Mouse (Mus musculus) intestine, postnatal 0 days (tissue): ENCODE data around the gene Zfp109. TPM values are rescaled to one million over a fixed set of nuclear protein-coding genes. Genes with fewer than 3 reads are reported as not detected.

ENCODE experiments used
- ATAC-seq: fragments of 200-750 bp; cut with Nextera tagmentation; 2 replicates; pipeline ENCODE4 v1.8.0; 2017; ENCODE audit warnings: mild to moderate bottlenecking, moderate TSS enrichment, moderate library complexity
- H3K27ac ChIP-seq: fragments of 300-500 bp; sonication (generic); 2 replicates; pipeline ENCODE4 v1.5.1; 2014; ENCODE audit warnings: mild to moderate bottlenecking, low read depth, low read length, moderate library complexity
- H3K27me3 ChIP-seq: fragments of 300-500 bp; sonication (generic); replicated peaks from 2 replicates; pipeline ENCODE4 v1.6.1; 2014; ENCODE audit warnings: low read length, mixed read lengths; ENCODE audit not compliant: control insufficient read depth, insufficient read depth
- H3K36me3 ChIP-seq: fragments of 300-500 bp; sonication (generic); 2 replicates; pipeline ENCODE4 v1.6.1; 2014; ENCODE audit warnings: mild to moderate bottlenecking, moderate library complexity; ENCODE audit not compliant: control insufficient read depth, insufficient read depth
- H3K4me1 ChIP-seq: fragments of 300-500 bp; sonication (generic); replicated peaks from 2 replicates; pipeline ENCODE4 v1.6.1; 2014; ENCODE audit warnings: antibody characterized with exemption, low read length, mixed read lengths; ENCODE audit not compliant: control insufficient read depth, insufficient read depth
- H3K4me2 ChIP-seq: fragments of 300-500 bp; sonication (generic); replicated peaks from 2 replicates; pipeline ENCODE4 v1.6.1; 2014; ENCODE audit warnings: low read depth, mild to moderate bottlenecking, moderate library complexity
- H3K4me3 ChIP-seq: fragments of 300-500 bp; sonication (generic); 2 replicates; pipeline ENCODE4 v1.5.1; 2014; ENCODE audit warnings: low read depth, low read length
- H3K9ac ChIP-seq: fragments of 300-500 bp; sonication (generic); 2 replicates; pipeline ENCODE4 v1.6.1; 2014; ENCODE audit warnings: mild to moderate bottlenecking, low read depth, low read length
- H3K9me3 ChIP-seq: fragments of 300-500 bp; sonication (generic); 2 replicates; pipeline ENCODE4 v1.6.1; 2016; ENCODE audit warnings: mixed run types; ENCODE audit not compliant: control insufficient read depth
- CTCF ChIP-seq: sonication (generic); IDR thresholded peaks from 2 replicates; pipeline ENCODE4 v1.5.1; 2016; ENCODE audit warnings: low read depth, mild to moderate bottlenecking, control low read depth, antibody characterized with exemption, moderate library complexity
- WGBS: fragments of 180-500 bp; shearing (Covaris S2); extraction: QIAGEN DNeasy Blood & Tissue Kit; methylation state at CpG from one replicate; pipeline ENCODE4 v1.1.7; 2014; 5-methylcytosine and 5-hydroxymethylcytosine counted together
- polyA plus RNA-seq: library from polyadenylated mRNA; unstranded; fragments of >200 nt; fragmentation: Nextera tagmentation; extraction: Ambion mirVana; gene quantifications from 2 replicates; pipeline ENCODE4 v1.2.1, GENCODE M21; 2015

Gene Zfp109
- polyA plus RNA-seq, 1 experiment from 2014 or later = 0.73 TPM

- Histone ChIP-seq H3K36me3 (0 out of 2 replicates have a peak, but pooled peaks cover 7% of the 10 kb centered on the region), H3K9me3 (peaks cover 9% of the 10 kb centered on the region; the same call in 1 of the 2 replicates), H3K27me3 (no peaks in the 10 kb centered on the region; the same call in 1 of the 2 replicates), H3K4me1 (no peaks in the 10 kb centered on the region), H3K27ac (no peak overlapping the region), H3K9ac (no peak overlapping the region), H3K4me2 (no peak overlapping the region), H3K4me3 (no peak overlapping the region)
- TF ChIP-seq CTCF = no peak
- no peak for ATAC-seq
- 71% methylated on average over 5 of the region's 5 CpGs for WGBS
These were observed 47.8 kb downstream of the Zfp109 start for GRCm38 (mm10) chr7:24189571-24189944.

- 0 out of 2 replicates have a peak, but pooled peaks cover 2% of the 10 kb centered on the region for H3K36me3 ChIP-seq
- no peaks in the 10 kb centered on the region for H3K4me1 ChIP-seq
- H3K4me2 ChIP-seq = no peak overlapping the region
- no peak overlapping the region for H3K4me3 ChIP-seq
- WGBS = 71% methylated on average over 4 of the region's 4 CpGs
- no peak for TF ChIP-seq CTCF
- peaks cover 5% of the 10 kb centered on the region; the same call in 1 of the 2 replicates for H3K9me3 ChIP-seq
- H3K9ac ChIP-seq = no peak overlapping the region
- H3K27me3 ChIP-seq = no peaks in the 10 kb centered on the region; the same call in 1 of the 2 replicates
- no peak for ATAC-seq
- H3K27ac ChIP-seq = no peak overlapping the region
These were observed 48.3 kb downstream of the Zfp109 start for GRCm38 (mm10) chr7:24188901-24189570.

- WGBS = 65% methylated on average over 1 of the region's 1 CpGs
- no peak overlapping the region for H3K4me2 ChIP-seq
- no peak overlapping the region for H3K9ac ChIP-seq
- no peak overlapping the region for H3K27ac ChIP-seq
- no peak overlapping the region for H3K4me3 ChIP-seq
- no peaks in the 10 kb centered on the region for H3K36me3 ChIP-seq
- H3K4me1 ChIP-seq = no peaks in the 10 kb centered on the region
- no peak for TF ChIP-seq CTCF
- H3K9me3 ChIP-seq = no peaks in the 10 kb centered on the region
- ATAC-seq = no peak
- no peaks in the 10 kb centered on the region; the same call in 1 of the 2 replicates for H3K27me3 ChIP-seq
These were observed 49.7 kb downstream of the Zfp109 start for GRCm38 (mm10) chr7:24187611-24188010.

Other genes starting within 250 kb of the Zfp109 start
- gene V1rd19, start 235.9 kb downstream of the Zfp109 start, polyA plus RNA-seq = not detected in 2 replicates
- gene Vmn1r183, start 184.3 kb downstream of the Zfp109 start, polyA plus RNA-seq = not detected in 2 replicates
- gene Zfp180, start 155.6 kb downstream of the Zfp109 start, polyA plus RNA-seq = 5.2 and 6.5 TPM in 2 replicates
- gene Zfp112, start 125.2 kb downstream of the Zfp109 start, polyA plus RNA-seq = 2.0 and 2.2 TPM in 2 replicates
- 7.9 and 8.0 TPM in 2 replicates for gene Zfp235, start 103.4 kb downstream of the Zfp109 start, polyA plus RNA-seq
- gene Zfp114, start 62.5 kb downstream of the Zfp109 start, polyA plus RNA-seq = 0.37 and 0.72 TPM in 2 replicates
- gene Zfp111, start 26.1 kb downstream of the Zfp109 start, polyA plus RNA-seq = 3.0 and 3.1 TPM in 2 replicates
- 0.86 and 0.98 TPM in 2 replicates for gene Zfp108, start 17.2 kb upstream of the Zfp109 start, polyA plus RNA-seq
- gene Zfp93, start 32.9 kb upstream of the Zfp109 start, polyA plus RNA-seq = 2.2 and 3.2 TPM in 2 replicates
- 4.6 and 5.1 TPM in 2 replicates for gene Zfp61, start 63.7 kb upstream of the Zfp109 start, polyA plus RNA-seq
- 3.1 and 3.2 TPM in 2 replicates for gene Zfp94, start 79.1 kb upstream of the Zfp109 start, polyA plus RNA-seq
- gene Tescl, start 96.4 kb upstream of the Zfp109 start, polyA plus RNA-seq = 0.18 TPM in 1 of 2 replicates, not detected in the other
- gene Lypd5, start 111.6 kb upstream of the Zfp109 start, polyA plus RNA-seq = not detected in 2 replicates
- gene Kcnn4, start 132.7 kb upstream of the Zfp109 start, polyA plus RNA-seq = 3.2 and 3.7 TPM in 2 replicates
- 14.0 and 15.1 TPM in 2 replicates for gene Smg9, start 162.1 kb upstream of the Zfp109 start, polyA plus RNA-seq
- gene Irgc1, start 214.7 kb upstream of the Zfp109 start, polyA plus RNA-seq = not detected in 2 replicates
- gene Plaur, start 224.9 kb upstream of the Zfp109 start, polyA plus RNA-seq = 6.9 and 7.8 TPM in 2 replicates
- gene Cadm4, start 244.5 kb upstream of the Zfp109 start, polyA plus RNA-seq = 1.4 and 1.7 TPM in 2 replicates